Mouse (Mus musculus) MEL (cell line): ENCODE measurements around the gene Msmp. TPM values are rescaled to one million over a fixed set of nuclear protein-coding genes. Genes with fewer than 3 reads are reported as not detected.

Experiments used
- DNase-seq: peaks from one replicate; pipeline ENCODE4 v3.0.0; 2011; ENCODE audit warnings: low read depth, low spot score
- H3K27ac ChIP-seq: 2 replicates; pipeline ENCODE4 v1.5.1; 2012; ENCODE audit warnings: low read depth, mild to moderate bottlenecking, control low read depth, low read length, moderate library complexity; ENCODE audit not compliant: control insufficient read depth
- H3K27me3 ChIP-seq, 2 experiments: fragments of 150-350 bp in 1 of 2; sonication (generic) in 1 of 2; 2 replicates each; pipeline ENCODE4 v1.6.1; 2012; ENCODE audit warnings: low read length in 2 of 2, mild to moderate bottlenecking in 2 of 2, improper control_type of control experiment in 1 of 2, moderate library complexity in 1 of 2; ENCODE audit not compliant: insufficient read depth in 2 of 2, control insufficient read depth in 1 of 2
- H3K36me3 ChIP-seq, 2 experiments: 2 replicates each; pipeline ENCODE4 v1.6.1; 2012 to 2014; ENCODE audit warnings: low read length in 2 of 2, improper control_type of control experiment in 1 of 2, inconsistent platforms in 1 of 2, mild to moderate bottlenecking in 1 of 2; ENCODE audit not compliant: insufficient read depth in 2 of 2, control insufficient read depth in 1 of 2
- H3K4me1 ChIP-seq, 2 experiments: fragments of 150-350 bp in 1 of 2; sonication (generic) in 1 of 2; 2 replicates each; pipeline ENCODE4 v1.6.1; 2012; ENCODE audit warnings: low read length in 2 of 2, improper control_type of control experiment in 1 of 2, mild to moderate bottlenecking in 1 of 2; ENCODE audit not compliant: insufficient read depth in 2 of 2, control insufficient read depth in 1 of 2
- H3K4me3 ChIP-seq, 2 experiments: fragments of 150-350 bp in 1 of 2; sonication (generic) in 1 of 2; 2 replicates each; pipeline ENCODE4 v1.5.1; 2012; ENCODE audit warnings: low read depth in 2 of 2, low read length in 2 of 2, mild to moderate bottlenecking in 2 of 2, moderate library complexity in 2 of 2, control low read depth in 1 of 2, improper control_type of control experiment in 1 of 2; ENCODE audit not compliant: control insufficient read depth in 1 of 2, insufficient read depth in 1 of 2
- H3K79me2 ChIP-seq: 2 replicates; pipeline ENCODE4 v1.6.1; 2012; ENCODE audit warnings: mild to moderate bottlenecking, low read length, moderate library complexity; ENCODE audit not compliant: control insufficient read depth, poor library complexity, insufficient read depth
- H3K9ac ChIP-seq: 2 replicates; pipeline ENCODE4 v1.6.1; 2012; ENCODE audit warnings: low read depth, mild to moderate bottlenecking, control low read depth, low read length, moderate library complexity; ENCODE audit not compliant: control insufficient read depth, poor library complexity, severe bottlenecking
- H3K9me3 ChIP-seq: fragments of 150-350 bp; sonication (generic); replicated peaks from 2 replicates; pipeline ENCODE4 v1.6.1; 2012; ENCODE audit warnings: mild to moderate bottlenecking, low read length, improper control_type of control experiment, moderate library complexity; ENCODE audit not compliant: insufficient read depth
- BHLHE40 ChIP-seq: IDR thresholded peaks from 2 replicates; pipeline ENCODE4 v1.6.1; 2012; ENCODE audit warnings: low read depth, mild to moderate bottlenecking, inconsistent platforms, low read length, improper control_type of control experiment, borderline replicate concordance
- CHD1 ChIP-seq: IDR thresholded peaks from 2 replicates; pipeline ENCODE4 v1.6.1; 2012; ENCODE audit warnings: low read depth, mild to moderate bottlenecking, inconsistent platforms, low read length, improper control_type of control experiment
- CTCF ChIP-seq, 3 experiments: IDR thresholded peaks in 2 of 3; conservative IDR thresholded peaks in 1 of 3; 2 replicates each; pipeline ENCODE4 v1.5.1; 2011 to 2012; ENCODE audit warnings: low read length in 3 of 3, low read depth in 2 of 3, mild to moderate bottlenecking in 2 of 3, improper control_type of control experiment in 1 of 3, inconsistent platforms in 1 of 3, mixed read lengths in 1 of 3, moderate library complexity in 1 of 3; ENCODE audit not compliant: control insufficient read depth in 1 of 3, insufficient read depth in 1 of 3, poor library complexity in 1 of 3, severe bottlenecking in 1 of 3
- ELF1 ChIP-seq: IDR thresholded peaks from 2 replicates; pipeline ENCODE4 v1.6.1; 2014; ENCODE audit warnings: low read depth, mild to moderate bottlenecking, inconsistent platforms, low read length, improper control_type of control experiment, moderate library complexity
- ETS1 ChIP-seq: IDR thresholded peaks from 2 replicates; pipeline ENCODE4 v1.6.1; 2012; ENCODE audit warnings: low read depth, mild to moderate bottlenecking, inconsistent platforms, low read length, improper control_type of control experiment, moderate library complexity
- MAFK ChIP-seq: IDR thresholded peaks from 2 replicates; pipeline ENCODE4 v1.6.1; 2011; ENCODE audit warnings: low read depth, mild to moderate bottlenecking, low read length, improper control_type of control experiment, borderline replicate concordance
- MAZ ChIP-seq: IDR thresholded peaks from 2 replicates; pipeline ENCODE4 v1.6.1; 2012; ENCODE audit warnings: low read depth, mild to moderate bottlenecking, inconsistent platforms, low read length, improper control_type of control experiment
- MEF2A ChIP-seq: IDR thresholded peaks from 2 replicates; pipeline ENCODE4 v1.6.1; 2014; ENCODE audit warnings: low read depth, mild to moderate bottlenecking, inconsistent platforms, low read length, improper control_type of control experiment; ENCODE audit not compliant: poor library complexity, insufficient replicate concordance, severe bottlenecking; ENCODE audit errors: extremely low read depth
- MXI1 ChIP-seq: IDR thresholded peaks from 2 replicates; pipeline ENCODE4 v1.6.1; 2011; ENCODE audit warnings: mild to moderate bottlenecking, low read depth, low read length, improper control_type of control experiment
- MYB ChIP-seq: IDR thresholded peaks from 2 replicates; pipeline ENCODE4 v1.6.1; 2011; ENCODE audit warnings: mild to moderate bottlenecking, low read depth, low read length, improper control_type of control experiment
- MYC ChIP-seq: IDR thresholded peaks from 2 replicates; pipeline ENCODE4 v1.6.1; 2011; ENCODE audit warnings: low read depth, mild to moderate bottlenecking, low read length, improper control_type of control experiment, moderate library complexity
- POLR2A ChIP-seq, 2 experiments: IDR thresholded peaks; 2 replicates each; pipeline ENCODE4 v1.6.1; 2011 to 2012; ENCODE audit warnings: low read length in 2 of 2, mild to moderate bottlenecking in 2 of 2, control low read depth in 1 of 2, improper control_type of control experiment in 1 of 2, low read depth in 1 of 2, moderate library complexity in 1 of 2; ENCODE audit not compliant: control insufficient read depth in 1 of 2, insufficient read depth in 1 of 2, poor library complexity in 1 of 2
- POLR2AphosphoS2 ChIP-seq: IDR thresholded peaks from 2 replicates; pipeline ENCODE4 v1.6.1; 2011; ENCODE audit warnings: low read length, improper control_type of control experiment
- POLR2AphosphoS5 ChIP-seq: IDR thresholded peaks from 2 replicates; pipeline ENCODE4 v1.6.1; 2012; ENCODE audit warnings: low read depth, borderline replicate concordance, mild to moderate bottlenecking, inconsistent platforms, low read length, moderate library complexity, mixed read lengths
- RCOR1 ChIP-seq: IDR thresholded peaks from 2 replicates; pipeline ENCODE4 v1.6.1; 2012; ENCODE audit warnings: low read depth, mild to moderate bottlenecking, inconsistent platforms, low read length, improper control_type of control experiment
- SMC3 ChIP-seq: IDR thresholded peaks from 2 replicates; pipeline ENCODE4 v1.6.1; 2011; ENCODE audit warnings: low read depth, low read length, improper control_type of control experiment
- TAL1 ChIP-seq: IDR thresholded peaks from 2 replicates; pipeline ENCODE4 v1.6.1; 2012; ENCODE audit warnings: mild to moderate bottlenecking, inconsistent platforms, low read length, moderate library complexity, mixed read lengths
- TBP ChIP-seq: IDR thresholded peaks from 2 replicates; pipeline ENCODE4 v1.8.0; 2011; ENCODE audit warnings: low read depth, low read length, improper control_type of control experiment
- UBTF ChIP-seq: IDR thresholded peaks from 2 replicates; pipeline ENCODE4 v1.6.1; 2012; ENCODE audit warnings: low read depth, mild to moderate bottlenecking, inconsistent platforms, low read length, improper control_type of control experiment, moderate library complexity, borderline replicate concordance; ENCODE audit not compliant: insufficient read depth
- USF2 ChIP-seq, 2 experiments: IDR thresholded peaks; 2 replicates each; pipeline ENCODE4 v1.6.1; 2011 to 2012; ENCODE audit warnings: improper control_type of control experiment in 2 of 2, low read length in 2 of 2, borderline replicate concordance in 1 of 2, inconsistent platforms in 1 of 2, low read depth in 1 of 2, mild to moderate bottlenecking in 1 of 2; ENCODE audit not compliant: insufficient read depth in 1 of 2
- ZC3H11A ChIP-seq: IDR thresholded peaks from 2 replicates; pipeline ENCODE4 v1.6.1; 2012; ENCODE audit warnings: low read depth, mild to moderate bottlenecking, inconsistent platforms, low read length, improper control_type of control experiment
- ZKSCAN1 ChIP-seq: IDR thresholded peaks from 2 replicates; pipeline ENCODE4 v1.6.1; 2012; ENCODE audit warnings: low read depth, mild to moderate bottlenecking, inconsistent platforms, low read length, improper control_type of control experiment, moderate library complexity
- ZNF384 ChIP-seq: IDR thresholded peaks from 2 replicates; pipeline ENCODE4 v1.6.1; 2012; ENCODE audit warnings: low read depth, mild to moderate bottlenecking, inconsistent platforms, low read length, improper control_type of control experiment
- polyA plus RNA-seq, 2 experiments: library from polyadenylated mRNA; stranded (reverse) in 1 of 2; unstranded in 1 of 2; fragments of >175 nt in 1 of 2; fragments of >200 nt in 1 of 2; gene quantifications; 2 replicates each; pipeline versions ENCODE4 v1.2.1 to v1.2.4; 2012; ENCODE audit warnings: low replicate concordance in 2 of 2, low read depth in 1 of 2; ENCODE audit not compliant: insufficient read length in 2 of 2, insufficient read depth in 1 of 2, missing spikeins in 1 of 2
- total RNA-seq: library from RNA; depleted of rRNA; stranded (reverse); fragments of 300-350 nt; gene quantifications from 2 replicates; pipeline ENCODE4 v1.2.3, GENCODE M21; 2012

The Msmp gene
- total and polyA plus RNA-seq, 3 experiments, result 0.73 to 2.5 TPM; not detected in 1

DNA sequence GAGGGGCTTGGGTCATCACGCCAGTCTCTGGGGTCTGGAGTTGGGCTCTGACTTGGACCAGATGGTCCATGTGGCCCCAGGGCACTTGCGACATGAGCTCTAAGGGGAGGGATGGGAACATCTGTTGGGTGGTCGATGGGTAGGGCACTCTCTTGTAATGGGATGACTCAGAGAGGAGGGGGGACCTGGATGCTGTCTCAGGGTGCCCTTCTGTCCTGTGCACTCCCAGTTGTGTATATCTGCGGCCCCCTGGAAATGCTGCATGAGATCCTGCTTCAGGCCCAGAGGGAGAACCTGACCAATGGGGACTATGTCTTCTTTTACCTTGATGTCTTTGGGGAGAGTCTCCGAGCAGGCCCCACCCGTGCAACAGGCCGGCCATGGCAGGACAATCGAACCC lies 49.0 kb upstream of the Msmp start:
- Histone ChIP-seq H3K4me3 (no peak overlapping the region), H3K79me2 (no peaks in the 10 kb centered on the region), H3K27me3 (peaks cover 4 to 6% of the 10 kb centered on the region in 2 experiments), H3K27ac (no peak overlapping the region), H3K36me3 (no peaks in the 10 kb centered on the region), H3K4me1 (no peaks in the 10 kb centered on the region; a peak in 1 of 4 replicates), H3K9me3 (no peaks in the 10 kb centered on the region), H3K9ac (no peak overlapping the region)
- no peak for DNase-seq
- TF ChIP-seq SMC3 (no peak), BHLHE40 (no peak), CTCF (IDR thresholded peaks at IDR 0.05 in 2 of 3, conservative IDR thresholded peaks at IDR 0.05 in 1 of 3; ENCODE audit: control insufficient read depth in 1 of 3, insufficient read depth in 1 of 3, low read depth in 2 of 3, low read length in 3 of 3, poor library complexity in 1 of 3, severe bottlenecking in 1 of 3) (no peak), USF2 (IDR thresholded peaks at IDR 0.05; ENCODE audit: borderline replicate concordance in 1 of 2, insufficient read depth in 1 of 2, low read depth in 1 of 2, low read length in 2 of 2) (no peak), ETS1 (no peak), ELF1 (no peak), MAFK (no peak), ZNF384 (no peak), MYC (no peak), MEF2A (no peak), MYB (no peak), RCOR1 (no peak), POLR2A (IDR thresholded peaks at IDR 0.05; ENCODE audit: control insufficient read depth in 1 of 2, insufficient read depth in 1 of 2, low read depth in 1 of 2, low read length in 2 of 2, poor library complexity in 1 of 2) (no peak)

DNA sequence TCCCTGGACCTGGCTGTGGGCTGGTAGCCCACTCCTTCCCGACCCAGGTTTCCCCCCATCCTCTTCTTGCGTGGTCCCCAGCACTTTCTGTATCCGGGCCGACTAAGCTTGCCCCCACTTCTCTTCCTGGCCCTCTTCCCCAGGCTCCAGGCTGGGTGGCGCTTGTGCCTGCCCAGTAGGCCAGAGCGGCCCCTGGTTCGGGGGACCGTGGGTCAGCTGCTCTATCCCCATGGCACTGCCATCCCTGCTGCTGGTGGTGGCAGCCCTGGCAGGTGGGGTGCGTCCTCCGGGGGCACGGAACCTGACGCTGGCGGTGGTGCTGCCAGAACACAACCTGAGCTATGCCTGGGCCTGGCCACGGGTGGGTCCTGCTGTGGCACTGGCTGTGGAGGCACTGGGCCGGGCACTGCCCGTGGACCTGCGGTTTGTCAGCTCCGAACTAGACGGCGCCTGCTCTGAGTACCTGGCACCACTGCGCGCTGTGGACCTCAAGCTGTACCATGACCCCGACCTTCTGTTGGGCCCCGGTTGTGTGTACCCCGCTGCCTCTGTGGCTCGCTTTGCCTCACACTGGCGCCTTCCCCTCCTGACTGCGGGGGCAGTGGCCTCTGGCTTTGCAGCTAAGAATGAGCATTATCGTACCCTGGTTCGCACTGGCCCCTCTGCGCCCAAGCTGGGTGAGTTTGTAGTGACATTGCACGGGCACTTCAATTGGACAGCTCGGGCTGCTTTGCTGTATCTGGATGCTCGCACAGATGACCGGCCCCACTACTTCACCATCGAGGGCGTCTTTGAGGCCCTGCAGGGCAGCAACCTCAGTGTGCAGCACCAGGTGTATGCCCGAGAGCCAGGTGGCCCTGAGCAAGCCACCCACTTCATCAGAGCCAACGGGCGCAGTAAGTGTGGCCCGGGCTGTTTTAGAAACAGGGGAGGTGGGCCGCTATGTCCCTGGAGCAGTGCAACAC lies 47.9 kb upstream of the Msmp start:
- H3K27me3 ChIP-seq, result peaks cover 4 to 6% of the 10 kb centered on the region in 2 experiments
- peak overlapping the region in 1 of 2 experiments; percentile 57; a peak in 2 of 4 replicates for H3K4me3 ChIP-seq
- H3K36me3 ChIP-seq, result no peaks in the 10 kb centered on the region
- no peak overlapping the region for H3K27ac ChIP-seq
- TF ChIP-seq TAL1, result no peak
- no peak for TF ChIP-seq ZC3H11A
- TF ChIP-seq MYC, result no peak
- TF ChIP-seq POLR2AphosphoS2, result no peak
- TF ChIP-seq UBTF, result no peak
- TF ChIP-seq TBP, result no peak
- no peak for TF ChIP-seq POLR2A (IDR thresholded peaks at IDR 0.05; ENCODE audit: control insufficient read depth in 1 of 2, insufficient read depth in 1 of 2, low read depth in 1 of 2, low read length in 2 of 2, poor library complexity in 1 of 2)
- TF ChIP-seq BHLHE40, result no peak
- TF ChIP-seq MAFK, result no peak
- TF ChIP-seq POLR2AphosphoS5, result no peak
- no peak for TF ChIP-seq MYB
- TF ChIP-seq CHD1, result no peak
- no peak for TF ChIP-seq MXI1
- TF ChIP-seq ZNF384, result no peak
- no peak for TF ChIP-seq MEF2A
- TF ChIP-seq USF2 (IDR thresholded peaks at IDR 0.05; ENCODE audit: borderline replicate concordance in 1 of 2, insufficient read depth in 1 of 2, low read depth in 1 of 2, low read length in 2 of 2), result no peak
- no peak for TF ChIP-seq ZKSCAN1
- no peak for TF ChIP-seq MAZ
- H3K9me3 ChIP-seq, result no peaks in the 10 kb centered on the region
- H3K9ac ChIP-seq, result peak overlapping the region; percentile 60
- H3K79me2 ChIP-seq, result no peaks in the 10 kb centered on the region
- DNase-seq, result no peak
- H3K4me1 ChIP-seq, result no peaks in the 10 kb centered on the region; a peak in 1 of 4 replicates
